Mouse (Mus musculus) left cerebral cortex, postnatal 14 days (tissue): ENCODE measurements around the gene Ube2h. TPM values are rescaled to one million over a fixed set of nuclear protein-coding genes. Genes with fewer than 3 reads are reported as not detected.
A peak's percentile ranks its signal among the peaks of the same experiment; 100 is the strongest.

Experiments used
- DNase-seq, 2 experiments: peaks; one replicate each; pipeline ENCODE4 v3.0.0; 2021 to 2022; ENCODE audit warnings: low spot score in 2 of 2, mixed read lengths in 1 of 2
- intact Hi-C: fragments of 180-260 bp; cut with DNase I; formaldehyde crosslinking; loops from one replicate; pipeline ENCODE4 v1.15.1; 2025
- total RNA-seq, 2 experiments: library from RNA; stranded (reverse); gene quantifications; 2 replicates each; pipeline ENCODE4 v1.2.3; 2021

Gene Ube2h
- total RNA-seq, 2 experiments from 2014 or later, result 93.9 to 94.4 TPM

GRCm38 (mm10) chr6:30257962-30258361 is 46.4 kb downstream of the Ube2h start:
- intact Hi-C loops, result no loop called here

GRCm38 (mm10) chr6:30255846-30256245 is 48.5 kb downstream of the Ube2h start:
- no peak for DNase-seq
- intact Hi-C loops, result no loop called here

More at GRCm38 (mm10) chr6:30257962-30258361, 46.4 kb downstream of the Ube2h start:
- DNase-seq, result no peak

GRCm38 (mm10) chr6:30252271-30253010 is 51.9 kb downstream of the Ube2h start:
- intact Hi-C loops, result no loop called here
- DNase-seq, result no peak

- intact Hi-C loops, result no loop called here
- no peak for DNase-seq
These were observed 55.6 kb downstream of the Ube2h start for GRCm38 (mm10) chr6:30248708-30249107.

- intact Hi-C loops, result no loop called here
- DNase-seq, result no peak
These were observed 58.4 kb downstream of the Ube2h start for GRCm38 (mm10) chr6:30245940-30246339.

- intact Hi-C loops, result no loop called here
- DNase-seq, result peak in 1 of 2 experiments; percentile 13
These were observed 58.9 kb downstream of the Ube2h start for GRCm38 (mm10) chr6:30245397-30245796.

- intact Hi-C loops, result no loop called here
- DNase-seq, result no peak
These were observed 60.9 kb downstream of the Ube2h start for GRCm38 (mm10) chr6:30243347-30244007.

- intact Hi-C loops, result no loop called here
These were observed 61.4 kb downstream of the Ube2h start for GRCm38 (mm10) chr6:30242928-30243327.

GRCm38 (mm10) chr6:30240105-30240504 is 64.2 kb downstream of the Ube2h start:
- no peak for DNase-seq
- intact Hi-C loops, result no loop called here

More at GRCm38 (mm10) chr6:30242928-30243327, 61.4 kb downstream of the Ube2h start:
- DNase-seq, result no peak

GRCm38 (mm10) chr6:30239207-30239606 is 65.1 kb downstream of the Ube2h start:
- no peak for DNase-seq
- intact Hi-C loops, result no loop called here

- intact Hi-C loops, result no loop called here
- no peak for DNase-seq
These were observed 66.3 kb downstream of the Ube2h start for GRCm38 (mm10) chr6:30238079-30238478.

- peak; percentile 24 to 61 for DNase-seq
These were observed 67.8 kb downstream of the Ube2h start for GRCm38 (mm10) chr6:30236564-30236963.

GRCm38 (mm10) chr6:30231758-30232293 is 72.5 kb downstream of the Ube2h start:
- no peak for DNase-seq
- intact Hi-C loops, result no loop called here

More at GRCm38 (mm10) chr6:30236564-30236963, 67.8 kb downstream of the Ube2h start:
- intact Hi-C loops, result no loop called here

GRCm38 (mm10) chr6:30230246-30230645 is 74.1 kb downstream of the Ube2h start:
- peak in 1 of 2 experiments; percentile 9 for DNase-seq
- intact Hi-C loops, result no loop called here

GRCm38 (mm10) chr6:30228921-30229320 is 75.4 kb downstream of the Ube2h start:
- intact Hi-C loops, result no loop called here
- DNase-seq, result no peak

- intact Hi-C loops, result no loop called here
- DNase-seq, result no peak
These were observed 76.0 kb downstream of the Ube2h start for GRCm38 (mm10) chr6:30228353-30228752.

GRCm38 (mm10) chr6:30226971-30227700 is 77.2 kb downstream of the Ube2h start:
- intact Hi-C loops, result no loop called here
- DNase-seq, result no peak

- intact Hi-C loops, result no loop called here
- DNase-seq, result no peak
These were observed 79.6 kb downstream of the Ube2h start for GRCm38 (mm10) chr6:30224693-30225092.

GRCm38 (mm10) chr6:30222321-30222720 is 82.0 kb downstream of the Ube2h start:
- DNase-seq, result peak; percentile 49 to 66

GRCm38 (mm10) chr6:30217581-30217980 is 86.8 kb downstream of the Ube2h start:
- DNase-seq, result no peak
- intact Hi-C loops, result no loop called here

More at GRCm38 (mm10) chr6:30222321-30222720, 82.0 kb downstream of the Ube2h start:
- intact Hi-C loops, result no loop called here
